Mouse (Mus musculus) lung, postnatal 0 days (tissue): ENCODE data around the gene Lmod1. TPM values are rescaled to one million over a fixed set of nuclear protein-coding genes. Genes with fewer than 3 reads are reported as not detected.
A peak's percentile ranks its signal among the peaks of the same experiment; 100 is the strongest.

Experiments used
- ATAC-seq: fragments of 200-750 bp; cut with Nextera tagmentation; 2 replicates; pipeline ENCODE4 v1.8.0; 2017; ENCODE audit warnings: moderate library complexity
- DNase-seq: peaks from one replicate; pipeline ENCODE4 v3.0.0-alpha.2; 2016; ENCODE audit warnings: low spot score
- H3K27ac ChIP-seq: fragments of 300-500 bp; sonication (generic); 2 replicates; pipeline ENCODE4 v1.5.1; 2014; ENCODE audit warnings: antibody characterized with exemption, mild to moderate bottlenecking, low read length, mixed read lengths
- H3K27me3 ChIP-seq: fragments of 300-500 bp; sonication (generic); replicated peaks from 2 replicates; pipeline ENCODE4 v1.6.1; 2014; ENCODE audit warnings: low read length, mixed read lengths; ENCODE audit not compliant: insufficient read depth
- H3K36me3 ChIP-seq: fragments of 300-500 bp; sonication (generic); 2 replicates; pipeline ENCODE4 v1.6.1; 2014; ENCODE audit warnings: low read length, mixed read lengths; ENCODE audit not compliant: insufficient read depth
- H3K4me1 ChIP-seq: fragments of 300-500 bp; sonication (generic); 2 replicates; pipeline ENCODE4 v1.6.1; 2014; ENCODE audit warnings: antibody characterized with exemption, low read depth, low read length, mixed read lengths; ENCODE audit not compliant: insufficient read depth
- H3K4me2 ChIP-seq: fragments of 300-500 bp; sonication (generic); replicated peaks from 2 replicates; pipeline ENCODE4 v1.6.1; 2014; ENCODE audit warnings: low read depth, mild to moderate bottlenecking, low read length, moderate library complexity, mixed read lengths
- H3K4me3 ChIP-seq: fragments of 300-500 bp; sonication (generic); 2 replicates; pipeline ENCODE4 v1.5.1; 2014; ENCODE audit warnings: low read depth, low read length
- H3K9ac ChIP-seq: fragments of 300-500 bp; sonication (generic); replicated peaks from 2 replicates; pipeline ENCODE4 v1.6.1; 2014; ENCODE audit warnings: low read depth, mild to moderate bottlenecking
- H3K9me3 ChIP-seq: fragments of 300-500 bp; sonication (generic); 2 replicates; pipeline ENCODE4 v1.6.1; 2016; ENCODE audit warnings: low read length, mixed read lengths
- CTCF ChIP-seq: IDR thresholded peaks from 2 replicates; pipeline ENCODE4 v1.5.1; 2016; ENCODE audit warnings: antibody characterized with exemption, mild to moderate bottlenecking
- EP300 ChIP-seq: IDR thresholded peaks from 2 replicates; pipeline ENCODE4 v1.6.1; 2016; ENCODE audit warnings: antibody characterized with exemption, mild to moderate bottlenecking, control low read depth
- WGBS: fragments of 180-500 bp; shearing (Covaris S2); extraction: QIAGEN DNeasy Blood & Tissue Kit; methylation state at CpG from one replicate; pipeline ENCODE4 v1.1.7; 2014; 5-methylcytosine and 5-hydroxymethylcytosine counted together
- polyA plus RNA-seq: library from polyadenylated mRNA; unstranded; fragments of >200 nt; fragmentation: Nextera tagmentation; extraction: Ambion mirVana; gene quantifications from 2 replicates; pipeline ENCODE4 v1.2.1, GENCODE M21; 2015

Gene Lmod1
- polyA plus RNA-seq, 1 experiment from 2014 or later, result 2.6 TPM

GRCm38 (mm10) chr1:135367595-135367994, 43.0 kb downstream of the Lmod1 start:
- Histone ChIP-seq H3K9ac (no peak overlapping the region), H3K27ac (no peak overlapping the region), H3K36me3 (no peaks in the 10 kb centered on the region), H3K4me1 (no peaks in the 10 kb centered on the region), H3K4me2 (no peak overlapping the region), H3K9me3 (no peaks in the 10 kb centered on the region), H3K4me3 (no peak overlapping the region), H3K27me3 (no peaks in the 10 kb centered on the region)
- ATAC-seq (no peak), DNase-seq (no peak)
- 53% methylated on average over 8 of the region's 8 CpGs for WGBS
- TF ChIP-seq CTCF (no peak), EP300 (no peak)

- peak; percentile 97 for DNase-seq
- WGBS, result 3% methylated on average over 20 of the region's 20 CpGs
Measured at GRCm38 (mm10) chr1:135368245-135368644, 43.6 kb downstream of the Lmod1 start.

GRCm38 (mm10) chr1:135368982-135369381, 44.4 kb downstream of the Lmod1 start:
- H3K9me3 ChIP-seq, result no peaks in the 10 kb centered on the region
- TF ChIP-seq EP300 (no peak), CTCF (peak; percentile 64)
- peak; percentile 65 for ATAC-seq
- 8% methylated on average over 14 of the region's 14 CpGs for WGBS
- H3K27ac ChIP-seq, result no peak overlapping the region
- H3K9ac ChIP-seq, result no peak overlapping the region
- peaks cover under 1% of the 10 kb centered on the region; the same call in 1 of the 2 replicates for H3K4me1 ChIP-seq
- H3K36me3 ChIP-seq, result no peaks in the 10 kb centered on the region
- H3K27me3 ChIP-seq, result no peaks in the 10 kb centered on the region
- peak; percentile 86 for DNase-seq
- H3K4me2 ChIP-seq, result peak overlapping the region; percentile 82
- peak overlapping the region; percentile 38; the same call in 1 of the 2 replicates for H3K4me3 ChIP-seq

More at GRCm38 (mm10) chr1:135368245-135368644, 43.6 kb downstream of the Lmod1 start:
- Histone ChIP-seq H3K27me3 (no peaks in the 10 kb centered on the region), H3K27ac (no peak overlapping the region), H3K9me3 (no peaks in the 10 kb centered on the region), H3K4me2 (peak overlapping the region; percentile 82), H3K4me3 (peak overlapping the region; percentile 38), H3K36me3 (no peaks in the 10 kb centered on the region), H3K9ac (no peak overlapping the region), H3K4me1 (no peaks in the 10 kb centered on the region)
- TF ChIP-seq EP300 (no peak), CTCF (peak; percentile 94)
- ATAC-seq, result peak; percentile 79

GRCm38 (mm10) chr1:135369415-135369814, 44.8 kb downstream of the Lmod1 start:
- no peaks in the 10 kb centered on the region for H3K27me3 ChIP-seq
- DNase-seq (no peak), ATAC-seq (no peak)
- no peak overlapping the region for H3K4me2 ChIP-seq
- no peak overlapping the region for H3K9ac ChIP-seq
- TF ChIP-seq CTCF, result no peak
- TF ChIP-seq EP300, result no peak
- WGBS, result 63% methylated on average over 5 of the region's 5 CpGs
- H3K36me3 ChIP-seq, result no peaks in the 10 kb centered on the region
- peaks cover 5% of the 10 kb centered on the region; the same call in 1 of the 2 replicates for H3K4me1 ChIP-seq
- H3K4me3 ChIP-seq, result no peak overlapping the region
- no peak overlapping the region for H3K27ac ChIP-seq
- no peaks in the 10 kb centered on the region for H3K9me3 ChIP-seq

- DNase-seq (no peak), ATAC-seq (no peak)
- no peaks in the 10 kb centered on the region for H3K36me3 ChIP-seq
- TF ChIP-seq CTCF, result no peak
- no peak for TF ChIP-seq EP300
- H3K4me2 ChIP-seq, result no peak overlapping the region
- no peak overlapping the region for H3K4me3 ChIP-seq
- H3K9me3 ChIP-seq, result no peaks in the 10 kb centered on the region
- H3K27ac ChIP-seq, result no peak overlapping the region
- H3K27me3 ChIP-seq, result no peaks in the 10 kb centered on the region
- H3K9ac ChIP-seq, result no peak overlapping the region
- peaks cover 7% of the 10 kb centered on the region; the same call in 1 of the 2 replicates for H3K4me1 ChIP-seq
- WGBS, result 83% methylated on average over 4 of the region's 4 CpGs
Measured at GRCm38 (mm10) chr1:135373171-135373677, 48.6 kb downstream of the Lmod1 start.

GRCm38 (mm10) chr1:135374175-135374867, 49.7 kb downstream of the Lmod1 start:
- Histone ChIP-seq H3K4me2 (peak overlapping the region; percentile 97), H3K36me3 (no peaks in the 10 kb centered on the region), H3K9me3 (no peaks in the 10 kb centered on the region), H3K27me3 (no peaks in the 10 kb centered on the region), H3K4me1 (peaks cover 7% of the 10 kb centered on the region; the same call in 1 of the 2 replicates), H3K4me3 (peak overlapping the region; percentile 55), H3K27ac (peak overlapping the region; percentile 35; the same call in 1 of the 2 replicates), H3K9ac (peak overlapping the region; percentile 56)
- TF ChIP-seq EP300 (no peak), CTCF (no peak)
- under 1% methylated on average over 19 of the region's 19 CpGs for WGBS
- DNase-seq (no peak), ATAC-seq (peak; percentile 13; the same call in 1 of the 2 replicates)
